Mouse (Mus musculus) CD4-positive naive resting alpha-beta T cell, adult 76 days (primary cell): ENCODE measurements around the gene Tmem132c. TPM values are rescaled to one million over a fixed set of nuclear protein-coding genes. Genes with fewer than 3 reads are reported as not detected.

ENCODE experiments used
- total RNA-seq: library from RNA; stranded (reverse); gene quantifications from one replicate; pipeline ENCODE4 v1.2.4, GENCODE M21; 2023

Tmem132c gene
- not detected for total RNA-seq

DNA sequence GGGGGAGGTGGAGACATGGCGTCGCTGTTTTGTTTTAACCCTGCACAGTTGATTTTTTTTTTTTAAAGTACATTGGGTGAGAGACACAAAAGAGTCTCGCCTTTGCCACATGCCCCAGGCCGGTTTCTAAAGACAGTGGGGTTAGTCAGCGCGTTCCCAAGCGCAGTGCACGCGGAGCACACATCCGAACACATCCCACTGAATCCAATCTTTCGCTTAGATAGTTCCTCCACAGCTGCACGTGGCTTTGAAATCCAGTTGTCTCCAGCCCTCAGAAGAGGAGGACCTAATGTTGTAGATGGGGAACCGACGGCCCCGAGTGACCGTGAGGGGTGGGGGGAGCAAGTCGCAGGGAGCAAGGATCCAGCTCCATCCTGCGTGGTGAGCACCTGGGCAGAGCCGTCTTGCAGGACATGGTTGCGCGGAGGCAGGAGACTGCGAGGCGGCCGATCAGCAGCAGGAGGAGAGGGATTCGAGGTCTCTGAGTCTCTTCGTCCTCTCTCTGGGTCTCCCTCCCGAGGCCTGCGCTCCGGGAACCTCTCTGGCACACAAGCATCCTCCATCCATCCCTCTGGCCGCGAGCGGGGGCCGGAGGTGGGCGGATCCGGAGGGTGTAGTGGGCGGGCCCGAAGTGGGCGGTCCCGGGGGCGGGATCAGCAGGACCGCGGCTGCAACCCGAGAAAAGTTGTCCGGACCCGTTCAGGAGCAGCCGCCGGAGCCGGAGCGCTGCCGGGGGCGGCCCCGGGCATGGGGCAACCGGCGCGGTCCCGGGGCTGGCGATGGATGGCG, at the start of gene Tmem132c:
Tmem132c (plus strand) TSS at position 673 of the 789 bp plus-strand sequence.

